Mouse (Mus musculus) c-Kit-positive CD71-negative TER-119-negative erythroid progenitor cells, embryonic 14.5 days (primary cell): ENCODE results near the gene Slc25a21.

Source experiments
- DNase-seq: peaks from one replicate; pipeline ENCODE4 v3.0.0-alpha.2; 2013; ENCODE audit warnings: low read depth

Gene Slc25a21

GRCm38 (mm10) chr12:56890891-56891726, 306.2 kb downstream of the Slc25a21 start:
- no peak for DNase-seq

- no peak for DNase-seq
Observed at GRCm38 (mm10) chr12:56877796-56878195, 319.5 kb downstream of the Slc25a21 start.

GRCm38 (mm10) chr12:56876549-56876948, 320.7 kb downstream of the Slc25a21 start:
- no peak for DNase-seq

GRCm38 (mm10) chr12:56873204-56873603, 324.1 kb downstream of the Slc25a21 start:
- no peak for DNase-seq

- no peak for DNase-seq
Observed at GRCm38 (mm10) chr12:56870569-56870968, 326.7 kb downstream of the Slc25a21 start.

- DNase-seq = no peak
Observed at GRCm38 (mm10) chr12:56863873-56864562, 333.3 kb downstream of the Slc25a21 start.

GRCm38 (mm10) chr12:56852679-56853078, 344.6 kb downstream of the Slc25a21 start:
- no peak for DNase-seq

GRCm38 (mm10) chr12:56851464-56851863, 345.8 kb downstream of the Slc25a21 start:
- no peak for DNase-seq

GRCm38 (mm10) chr12:56829945-56830344, 367.3 kb downstream of the Slc25a21 start:
- no peak for DNase-seq

GRCm38 (mm10) chr12:56829455-56829883, 367.8 kb downstream of the Slc25a21 start:
- no peak for DNase-seq

- no peak for DNase-seq
Observed at GRCm38 (mm10) chr12:56827808-56828384, 369.4 kb downstream of the Slc25a21 start.

GRCm38 (mm10) chr12:56824688-56825087, 372.6 kb downstream of the Slc25a21 start:
- DNase-seq = no peak

GRCm38 (mm10) chr12:56822122-56822521, 375.1 kb downstream of the Slc25a21 start:
- DNase-seq = no peak

GRCm38 (mm10) chr12:56820604-56821003, 376.7 kb downstream of the Slc25a21 start:
- no peak for DNase-seq

- no peak for DNase-seq
Observed at GRCm38 (mm10) chr12:56807483-56807882, 389.8 kb downstream of the Slc25a21 start.

- DNase-seq = no peak
Observed at GRCm38 (mm10) chr12:56807078-56807477, 390.2 kb downstream of the Slc25a21 start.

- no peak for DNase-seq
Observed at GRCm38 (mm10) chr12:56804487-56804886, 392.8 kb downstream of the Slc25a21 start.

GRCm38 (mm10) chr12:56798641-56799415, 398.4 kb downstream of the Slc25a21 start:
- DNase-seq = no peak

GRCm38 (mm10) chr12:56789236-56789635, 408.0 kb downstream of the Slc25a21 start:
- DNase-seq = no peak

GRCm38 (mm10) chr12:56785250-56785649, 412.0 kb downstream of the Slc25a21 start:
- no peak for DNase-seq

GRCm38 (mm10) chr12:56781196-56781595, 416.1 kb downstream of the Slc25a21 start:
- DNase-seq = no peak

GRCm38 (mm10) chr12:56779621-56780020, 417.7 kb downstream of the Slc25a21 start:
- DNase-seq = no peak
